Comparison of ENCODE assay signal across 8 mouse cellular contexts in genomic region chr7:59711741-59712140, GRCm38 (mm10).
DNase-seq lines count a peak whose midpoint lies in the region; TF ChIP-seq lines count a peak whose summit lies in the region.
"Not testable (repeated sequence)": the region's sequence is repeated elsewhere in the genome, so short reads cannot be mapped to it uniquely, and the experiment has no call there.

No protein-coding gene starts in this region.

- intact Hi-C loops in left cerebral cortex, adult 2 months (cut with DNase I), result not testable (repeated sequence)

- not testable (repeated sequence) for H3K27ac ChIP-seq in left cerebral cortex, adult 2 months

- H3K4me3 ChIP-seq in left cerebral cortex, adult 2 months, result not testable (repeated sequence)

- TF ChIP-seq CTCF in left cerebral cortex, adult 2 months (IDR thresholded peaks at IDR 0.05), result not testable (repeated sequence)

- DNase-seq in adrenal gland, postnatal 10 days, result peak; percentile 2
- peak; percentile 27 to 54 for DNase-seq in cerebellum, postnatal 36 days
- DNase-seq in heart, adult 18-20 months, result peak; percentile 7 to 22
- peak; percentile 3 for DNase-seq in kidney, postnatal 14 days
- DNase-seq in left cerebral cortex, adult 2 months (ENCODE audit: extremely low spot score in 1 of 2, low spot score in 2 of 2), result peak; percentile 55 to 56
- DNase-seq in natural killer cell, adult 2 months (ENCODE audit: low spot score in 2 of 2), result peak; percentile 3 to 12
- DNase-seq in spleen, postnatal 14 days (ENCODE audit: low spot score in 2 of 2), result peak; percentile 2 to 9
- DNase-seq in urinary bladder, postnatal 10 days (ENCODE audit: low spot score), result peak; percentile 40

Comparison
In these comparisons a context has a peak if more than half of its experiments do, and no peak if none do; other contexts are left out.
1. DNase-seq: peak in every context shown above with its lines; median percentile 56 in left cerebral cortex, adult 2 months; 40 in cerebellum, postnatal 36 days; 40 in urinary bladder, postnatal 10 days; 14 in heart, adult 18-20 months; 8 in natural killer cell, adult 2 months; 6 in spleen, postnatal 14 days; 3 in kidney, postnatal 14 days; 2 in adrenal gland, postnatal 10 days.